Comparison of ENCODE assay signal across 24 mouse cellular contexts in genomic region chr9:120767396-120767795, GRCm38 (mm10).
DNase-seq lines count a peak whose midpoint lies in the region; ATAC-seq lines count a peak whose summit lies in the region.
"Had no signal": no experiment of that assay in that cellular context is flagged by ENCODE, and none has a peak within 500 bp of the region (broad histone marks: within the 10 kb centered on the region; RNA-seq: fewer than 3 reads in every experiment).

No protein-coding gene starts in this region.

- H3K4me2 ChIP-seq in kidney, embryonic 15.5 days, result no peak overlapping the region
- H3K4me2 ChIP-seq: embryonic facial prominence, embryonic 13.5 days; forebrain, embryonic 12.5 days; forebrain, embryonic 15.5 days; heart, embryonic 11.5 days; hindbrain, embryonic 12.5 days; hindbrain, embryonic 15.5 days had no signal

- 83% methylated on average over 4 of the region's 4 CpGs for WGBS in kidney, embryonic 15.5 days

- no peaks in the 10 kb centered on the region for H3K9me3 ChIP-seq in kidney, embryonic 15.5 days (replicated peaks)
- H3K9me3 ChIP-seq: embryonic facial prominence, embryonic 10.5 days; embryonic facial prominence, embryonic 13.5 days; forebrain, embryonic 12.5 days; forebrain, embryonic 15.5 days; hindbrain, embryonic 12.5 days; hindbrain, embryonic 15.5 days had no signal

- no peak for ATAC-seq in kidney, embryonic 15.5 days (replicated peaks; ENCODE audit: low FRiP score)
- ATAC-seq: activated CD4-positive, CD25-positive, alpha-beta regulatory T cell, adult 4 months; forebrain, embryonic 15.5 days had no signal

- H3K27me3 ChIP-seq in kidney, embryonic 15.5 days, result no peaks in the 10 kb centered on the region
- H3K27me3 ChIP-seq: embryonic facial prominence, embryonic 13.5 days; forebrain, embryonic 12.5 days; forebrain, embryonic 15.5 days; hindbrain, embryonic 12.5 days; hindbrain, embryonic 15.5 days had no signal

- DNase-seq in heart, adult 11 months, result peak; percentile 82
- DNase-seq in heart, adult 9 months (ENCODE audit: low spot score in 2 of 2), result no peak
- peak; percentile 79 for DNase-seq in kidney, adult 9 months
- DNase-seq in kidney, adult 11 months, result no peak
- peak; percentile 36 to 65 for DNase-seq in kidney, postnatal 36 days
- DNase-seq: adrenal gland, adult 8-10 months; adrenal gland, postnatal 25 days; cerebellum, adult 11-12 months; cerebellum, adult 8-10 months; cerebellum, postnatal 10 days; cerebellum, postnatal 36 days; embryo, embryonic 11 days; gastrocnemius, postnatal 25 days; heart, adult 2 months had no signal

- no peak overlapping the region for H3K4me3 ChIP-seq in kidney, embryonic 15.5 days (replicated peaks)
- H3K4me3 ChIP-seq: embryonic facial prominence, embryonic 10.5 days; embryonic facial prominence, embryonic 13.5 days; erythroblast, embryonic 14.5 days; forebrain, embryonic 12.5 days; forebrain, embryonic 15.5 days; heart, adult 2 months; hindbrain, embryonic 12.5 days; hindbrain, embryonic 15.5 days had no signal

- no peaks in the 10 kb centered on the region for H3K36me3 ChIP-seq in kidney, embryonic 15.5 days
- H3K36me3 ChIP-seq: embryonic facial prominence, embryonic 10.5 days; embryonic facial prominence, embryonic 13.5 days; forebrain, embryonic 12.5 days; forebrain, embryonic 15.5 days; hindbrain, embryonic 12.5 days; hindbrain, embryonic 15.5 days had no signal

- no peak overlapping the region for H3K9ac ChIP-seq in kidney, embryonic 15.5 days
- H3K9ac ChIP-seq: embryonic facial prominence, embryonic 13.5 days; forebrain, embryonic 12.5 days; forebrain, embryonic 15.5 days; hindbrain, embryonic 12.5 days; hindbrain, embryonic 15.5 days had no signal

- peaks cover 52% of the 10 kb centered on the region for H3K4me1 ChIP-seq in kidney, embryonic 15.5 days
- H3K4me1 ChIP-seq: forebrain, embryonic 15.5 days had no signal

- no peak overlapping the region for H3K27ac ChIP-seq in kidney, embryonic 15.5 days
- H3K27ac ChIP-seq: embryonic facial prominence, embryonic 10.5 days; embryonic facial prominence, embryonic 13.5 days; forebrain, embryonic 12.5 days; forebrain, embryonic 15.5 days; heart, adult 2 months; hindbrain, embryonic 12.5 days; hindbrain, embryonic 15.5 days had no signal

Comparison
In these comparisons a context has a peak if more than half of its experiments do, and no peak if none do; other contexts are left out.
1. DNase-seq: peak in heart, adult 11 months (single experiment), kidney, adult 9 months (single experiment) and kidney, postnatal 36 days (2 of 2); none in heart, adult 9 months (0 of 2) and kidney, adult 11 months (single experiment).